Mouse (Mus musculus) left cerebral cortex, adult 18-20 months (tissue): ENCODE data around the gene Fkbp5. TPM values are rescaled to one million over a fixed set of nuclear protein-coding genes. Genes with fewer than 3 reads are reported as not detected.

Experiments
- DNase-seq, 2 experiments: peaks; one replicate each; pipeline ENCODE4 v3.0.0; 2021 to 2022; ENCODE audit warnings: low spot score in 2 of 2, mixed read lengths in 1 of 2
- total RNA-seq, 2 experiments: library from RNA; stranded (reverse); gene quantifications; 2 replicates each; pipeline ENCODE4 v1.2.3; 2021

Gene Fkbp5
- total RNA-seq, 2 experiments from 2014 or later, result 37.8 to 42.8 TPM

DNA sequence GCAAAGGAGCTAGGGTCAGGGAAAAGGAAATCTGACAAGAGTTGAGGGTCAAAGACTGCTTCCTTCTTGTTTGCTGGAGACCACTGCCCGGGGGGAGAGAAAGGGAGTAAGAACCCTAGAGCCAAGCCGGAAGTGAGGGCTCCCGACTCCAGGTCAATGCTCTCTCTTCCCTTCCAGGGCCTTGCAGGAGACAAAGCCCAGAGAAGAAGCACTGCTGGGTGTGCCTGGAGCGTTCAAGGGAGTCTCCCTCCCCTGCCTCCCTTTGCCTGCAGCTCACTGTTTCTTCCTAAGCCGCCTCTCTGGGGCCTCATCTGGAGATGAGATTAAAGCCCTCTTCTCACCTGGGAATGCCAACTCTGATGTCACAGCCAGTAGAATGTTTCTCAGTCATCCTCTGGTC lies 10.4 kb downstream of the Fkbp5 start:
- DNase-seq, result no peak

DNA sequence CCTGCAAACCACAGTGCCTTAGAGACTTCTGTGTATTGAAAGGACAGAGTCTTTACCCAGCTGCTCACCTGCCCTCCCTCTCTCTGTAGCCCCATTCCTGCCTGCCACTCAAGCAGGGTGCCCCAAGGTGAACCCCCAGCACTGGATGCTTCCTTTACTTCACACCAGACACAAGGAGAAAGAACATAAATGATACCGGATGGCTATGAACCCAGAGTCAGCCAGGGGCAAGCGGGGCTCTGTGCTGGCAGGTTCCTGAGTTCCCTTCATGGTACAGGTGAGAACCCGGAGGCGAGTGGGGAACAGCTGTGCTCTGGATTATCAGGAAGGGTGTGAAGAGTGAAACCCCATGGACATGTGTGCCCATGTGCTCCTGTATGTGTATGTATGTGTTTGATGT lies 11.7 kb downstream of the Fkbp5 start:
- no peak for DNase-seq

DNA sequence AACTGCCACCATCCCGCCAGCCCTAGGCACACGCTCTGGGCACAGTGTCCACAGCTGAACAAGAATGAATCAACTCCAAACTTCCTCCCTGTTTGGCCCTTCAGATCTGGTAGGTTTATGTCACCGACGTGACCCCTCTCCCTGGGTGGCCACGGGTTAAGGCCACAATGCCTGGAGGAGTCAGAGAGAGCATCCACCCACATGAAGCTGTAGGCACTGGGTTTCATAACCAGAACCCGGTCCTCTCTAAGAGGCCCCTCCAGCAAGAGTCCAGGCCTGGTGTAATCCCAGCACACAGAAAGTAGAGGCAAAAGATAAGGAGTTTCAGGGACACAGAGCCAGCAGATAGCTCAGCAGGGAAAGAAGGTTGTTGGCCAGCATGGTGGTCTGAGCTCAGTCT lies 13.1 kb downstream of the Fkbp5 start:
- DNase-seq, result no peak

DNA sequence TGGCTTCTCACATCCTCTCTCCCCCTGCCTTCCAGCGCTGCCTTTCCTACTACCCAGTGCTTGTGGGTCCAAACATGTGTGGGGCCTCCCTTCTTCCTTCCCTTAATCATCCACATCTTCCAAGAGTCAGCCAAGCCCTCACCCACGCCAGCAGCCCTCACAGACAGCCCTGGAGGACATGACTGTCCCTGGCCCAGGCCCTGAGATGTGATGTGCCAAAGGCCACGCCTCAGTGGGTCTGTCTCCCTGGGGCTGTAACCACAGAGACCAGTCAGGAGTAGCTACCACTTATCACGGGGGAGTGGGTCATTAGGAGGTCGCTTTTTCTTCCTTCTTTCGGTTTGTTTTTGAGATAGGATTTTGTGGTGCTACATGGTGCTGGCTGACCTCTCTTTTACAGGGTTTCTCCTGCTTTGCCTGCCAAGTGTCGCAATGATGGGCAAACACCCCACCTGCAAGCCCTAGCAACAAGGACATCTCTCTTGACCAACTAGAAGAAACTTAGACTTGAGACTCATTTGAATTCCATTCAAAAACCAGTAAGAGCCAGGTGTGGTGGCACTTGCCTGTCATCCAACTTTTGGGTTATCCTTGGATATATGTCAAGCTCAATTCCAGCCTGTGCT lies 15.0 kb downstream of the Fkbp5 start:
- no peak for DNase-seq

DNA sequence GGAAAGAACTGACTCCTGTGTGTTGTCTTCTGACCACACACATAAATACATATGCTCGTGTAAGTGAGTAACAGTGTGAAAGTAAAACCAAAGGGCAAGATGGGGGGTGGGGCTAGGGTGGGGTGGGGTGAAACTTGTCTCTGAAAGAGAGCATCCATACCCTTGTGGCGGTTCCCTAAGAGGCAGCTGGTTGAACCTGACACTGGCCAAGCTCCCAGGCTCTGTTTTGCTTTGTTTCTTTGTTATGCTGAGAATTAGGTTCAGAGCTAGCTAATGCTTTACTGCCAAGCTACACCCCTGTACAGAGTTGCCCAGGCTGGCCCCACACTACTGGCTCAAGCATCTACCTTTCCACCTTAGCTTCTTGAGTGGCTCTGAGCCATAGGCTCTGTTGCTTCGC lies 16.9 kb downstream of the Fkbp5 start:
- DNase-seq, result no peak

DNA sequence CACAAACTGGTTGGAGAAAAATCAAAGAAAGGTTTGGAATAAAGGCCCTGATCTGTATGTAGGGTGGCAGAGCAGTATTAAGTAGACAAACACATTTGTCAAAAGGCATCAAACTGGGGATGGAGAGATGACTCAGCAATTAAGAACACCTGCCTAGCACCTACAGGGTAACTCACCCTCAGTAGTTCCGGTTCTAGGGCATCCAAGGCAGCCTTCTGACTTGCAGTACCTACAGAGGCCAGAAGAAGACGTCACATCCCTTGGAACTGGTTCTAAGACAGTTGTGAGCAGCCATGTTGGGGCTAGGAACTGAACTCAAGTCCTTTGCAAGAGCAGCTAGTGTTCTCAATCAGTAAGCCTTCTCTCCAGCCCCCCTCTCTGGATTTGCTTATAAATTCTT lies 18.1 kb downstream of the Fkbp5 start:
- no peak for DNase-seq

DNA sequence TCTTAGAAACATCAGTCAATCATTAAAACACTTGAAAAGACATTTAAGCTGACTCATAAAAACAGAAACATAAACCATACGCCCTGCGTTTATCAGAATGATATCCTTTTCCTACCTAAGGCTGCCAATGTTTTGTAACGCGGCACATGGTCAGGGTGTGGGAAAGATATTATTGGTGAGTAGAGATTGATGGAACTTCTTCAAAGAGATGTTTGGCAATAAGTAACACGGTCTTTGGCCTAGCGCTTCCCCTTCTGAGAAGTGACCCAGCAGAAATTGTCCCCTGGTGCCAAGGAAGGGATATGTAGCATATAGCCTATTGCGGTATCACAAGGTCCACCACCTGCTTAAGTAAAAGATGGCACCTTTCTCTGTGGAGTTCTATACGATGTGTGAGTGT lies 21.5 kb downstream of the Fkbp5 start:
- DNase-seq, result no peak

DNA sequence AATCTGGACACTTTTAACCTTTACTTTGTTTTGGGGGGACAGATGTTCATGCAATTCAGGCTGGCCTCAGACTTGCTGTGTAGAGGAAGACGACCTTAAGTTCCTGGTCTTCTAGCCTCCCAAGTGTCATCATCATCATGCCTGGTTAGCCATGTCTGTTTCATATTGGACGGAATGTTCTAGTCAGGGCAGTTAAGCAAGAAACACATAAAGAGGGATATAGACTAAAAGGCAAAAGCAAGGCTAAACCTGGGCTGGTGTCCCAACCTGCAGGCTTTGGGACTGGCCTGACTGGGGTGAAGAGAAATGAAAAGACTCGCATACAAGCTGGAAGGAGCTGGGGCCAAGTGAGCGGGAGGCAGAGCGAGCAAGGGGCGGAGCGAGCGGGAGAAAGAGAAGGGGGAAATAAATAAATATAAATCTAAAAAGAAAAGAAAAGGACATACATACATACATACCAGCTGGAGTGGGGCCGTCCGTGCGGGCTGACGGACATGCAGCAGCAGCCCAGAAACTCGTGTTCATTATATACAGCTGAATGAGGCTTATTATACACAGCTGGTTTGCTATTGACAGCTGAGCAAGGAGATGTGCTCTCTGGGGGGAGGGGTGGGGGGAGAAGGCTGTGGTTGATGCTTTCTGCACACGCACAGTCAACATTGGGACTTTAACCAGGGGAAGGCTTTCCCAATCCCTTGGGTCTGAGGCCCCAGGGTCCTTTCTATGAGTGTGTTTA lies 26.1 kb downstream of the Fkbp5 start:
- no peak for DNase-seq

DNA sequence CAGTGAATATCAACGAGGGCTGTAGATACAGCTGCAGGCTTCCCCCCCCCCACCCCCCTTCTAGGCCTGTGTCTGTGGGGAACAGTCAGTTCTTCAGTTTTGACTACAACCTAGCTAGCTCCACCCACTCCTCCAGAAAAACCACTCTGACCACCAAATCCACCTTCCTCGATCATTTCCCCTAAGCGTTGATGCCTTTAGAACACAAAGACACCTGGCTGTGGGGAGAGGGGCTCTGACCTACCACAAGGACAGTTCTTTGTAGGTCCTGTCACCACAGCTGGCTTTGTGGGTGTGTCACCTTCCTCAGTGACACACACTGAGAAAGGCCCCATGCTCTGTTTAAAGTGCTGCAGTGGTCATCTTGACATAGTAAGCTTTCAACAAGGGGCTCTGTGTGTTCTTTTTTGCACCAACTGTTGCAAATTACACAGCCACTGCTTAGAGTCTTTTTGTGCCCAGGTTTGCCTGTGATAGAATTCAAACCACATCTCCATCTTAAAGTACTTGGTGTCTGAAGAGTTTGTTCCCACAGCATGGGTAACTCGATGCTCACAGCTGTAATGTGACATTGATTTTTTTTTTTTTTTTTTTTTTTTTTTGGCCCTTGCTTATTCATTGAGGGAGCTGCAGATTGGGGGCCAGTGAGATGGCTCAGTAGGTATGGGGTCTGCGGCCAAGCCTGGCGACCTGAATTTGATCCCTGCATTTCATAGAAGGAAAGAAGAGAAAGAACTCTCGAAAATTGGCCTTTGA lies 28.9 kb downstream of the Fkbp5 start:
- DNase-seq, result no peak

DNA sequence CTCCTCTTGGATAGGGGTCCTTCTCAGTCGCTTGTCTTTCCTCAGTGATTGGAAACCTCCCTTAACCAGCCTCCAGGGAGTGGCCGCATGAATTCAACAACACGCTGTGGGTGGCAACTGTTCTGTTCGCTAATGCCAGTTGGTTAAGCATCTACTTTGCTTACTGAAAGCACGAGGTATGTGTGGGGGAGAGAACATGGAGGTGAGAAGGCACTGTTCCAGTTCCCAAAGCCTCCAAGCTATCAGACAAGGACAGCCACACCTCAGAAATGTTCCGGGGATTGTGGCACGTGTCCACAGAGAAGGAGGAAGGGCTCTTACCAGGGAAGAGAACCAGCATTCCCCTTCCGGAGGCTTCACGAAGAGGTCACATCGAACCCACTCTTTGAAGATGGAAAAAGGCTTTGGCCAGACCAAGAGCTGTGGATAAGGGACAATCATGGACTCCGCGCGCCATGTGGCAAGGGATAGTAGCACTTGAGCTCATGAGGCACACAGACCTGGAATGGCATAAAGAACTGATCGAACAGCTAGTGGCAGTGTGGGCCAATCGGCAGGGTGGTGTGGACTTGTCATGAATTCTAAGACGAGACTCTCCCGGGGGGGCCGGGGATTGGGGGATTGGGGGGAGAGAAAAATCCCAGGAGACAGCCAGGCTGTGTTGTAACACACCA lies 29.6 kb downstream of the Fkbp5 start:
- peak in 1 of 2 experiments; percentile 5 for DNase-seq

DNA sequence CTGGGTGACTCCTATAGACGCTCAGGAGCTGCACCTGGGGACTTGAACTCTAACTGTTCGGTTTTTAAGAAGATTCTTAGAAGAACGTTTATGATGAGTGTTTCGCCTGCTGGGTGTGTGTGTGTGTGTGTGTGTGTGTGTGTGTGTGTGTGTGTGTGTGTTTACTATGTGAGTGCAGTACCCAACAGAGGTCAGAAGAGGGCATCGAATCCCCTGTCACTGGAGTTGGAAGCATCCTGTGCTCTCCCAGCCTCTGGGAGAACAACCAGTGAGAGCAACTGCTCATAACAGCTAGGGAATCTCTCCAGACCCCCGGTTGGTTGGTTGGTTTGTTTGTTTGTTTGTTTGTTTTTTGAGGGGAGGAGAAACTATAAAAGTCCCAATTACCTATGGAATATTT lies 30.6 kb downstream of the Fkbp5 start:
- no peak for DNase-seq

DNA sequence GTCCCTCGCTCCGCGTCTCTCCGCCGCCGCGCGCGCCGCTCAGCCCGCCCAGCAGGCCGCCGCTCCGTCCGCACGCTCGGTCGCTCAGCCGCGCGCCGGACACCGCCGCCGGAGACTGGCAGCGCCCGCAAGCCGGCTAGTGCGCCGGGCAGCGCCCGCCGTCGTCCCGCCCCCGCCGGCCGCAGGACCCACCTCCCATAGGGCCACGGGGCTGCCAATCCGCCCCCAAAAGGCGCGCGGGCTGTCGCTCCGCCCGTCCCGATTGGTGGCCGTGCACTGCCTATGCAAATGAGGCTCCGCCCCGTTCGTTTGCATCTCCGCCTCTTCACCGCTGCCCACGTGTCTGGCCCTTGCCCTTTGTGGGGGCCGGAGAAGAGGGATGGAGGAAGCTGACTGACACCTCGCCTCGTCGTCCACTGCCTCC lies 31.3 kb downstream of the Fkbp5 start:
- peak; percentile 95 to 96 for DNase-seq

DNA sequence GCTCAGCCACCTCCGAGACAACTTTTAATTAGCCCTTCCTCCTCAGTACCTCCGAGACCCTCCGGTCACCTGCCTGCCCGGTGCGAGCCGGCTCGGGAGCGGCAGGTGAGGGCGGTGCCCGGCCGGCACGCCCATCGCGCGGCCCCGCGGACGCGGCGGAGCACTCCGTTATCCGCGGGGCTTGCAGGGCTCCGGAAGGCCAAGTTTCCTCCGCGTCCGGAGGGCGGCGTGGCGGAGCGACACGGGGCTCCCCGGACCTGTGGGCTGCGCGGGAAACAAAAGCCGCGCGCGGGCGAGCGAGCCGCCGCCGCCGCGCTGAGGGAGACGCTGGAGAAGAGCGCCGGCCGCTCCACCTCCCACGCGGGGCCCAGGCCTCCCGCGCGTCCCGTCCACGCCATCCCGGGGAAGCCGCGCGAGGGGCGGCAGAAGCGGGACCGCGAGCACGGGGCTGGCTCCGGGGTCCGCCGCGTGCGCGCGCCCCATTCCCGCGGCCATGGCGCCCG lies 31.8 kb downstream of the Fkbp5 start:
- DNase-seq, result peak in 1 of 2 experiments; percentile 22

DNA sequence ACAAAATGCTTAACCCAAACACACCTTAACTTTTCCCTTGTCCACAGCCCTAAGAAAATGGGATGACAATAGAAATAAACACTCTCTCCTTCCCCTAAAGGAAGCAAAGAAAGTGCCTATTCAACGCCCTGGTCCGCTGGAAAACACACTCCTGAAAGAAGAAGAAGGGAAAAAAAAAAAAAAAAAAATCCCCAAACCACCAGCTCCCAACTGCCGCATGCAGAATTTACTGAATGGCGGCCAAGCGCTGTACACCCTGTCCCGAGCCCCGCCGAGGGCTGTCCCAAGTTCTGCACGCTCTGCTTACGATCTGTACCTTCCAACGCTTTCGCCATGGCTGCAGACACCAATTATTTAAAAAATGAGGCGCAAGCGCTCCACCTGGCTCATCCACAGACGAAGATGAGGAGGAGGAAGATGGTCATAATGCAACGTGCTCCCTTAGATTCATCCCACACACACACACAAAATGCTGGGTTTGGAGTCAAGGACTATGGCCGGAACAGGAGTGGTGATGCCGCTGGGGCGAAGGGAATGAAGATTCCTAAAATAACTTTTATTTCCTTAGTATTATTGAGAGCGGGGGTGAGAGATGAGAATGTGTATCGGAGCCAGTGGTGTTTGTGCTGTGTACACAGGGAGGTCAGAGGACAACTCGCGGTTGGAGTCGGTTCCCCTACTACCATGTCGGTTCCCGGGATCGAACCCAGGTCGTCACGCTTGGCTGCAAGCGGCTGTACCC lies 32.5 kb downstream of the Fkbp5 start:
- peak; percentile 16 to 26 for DNase-seq

DNA sequence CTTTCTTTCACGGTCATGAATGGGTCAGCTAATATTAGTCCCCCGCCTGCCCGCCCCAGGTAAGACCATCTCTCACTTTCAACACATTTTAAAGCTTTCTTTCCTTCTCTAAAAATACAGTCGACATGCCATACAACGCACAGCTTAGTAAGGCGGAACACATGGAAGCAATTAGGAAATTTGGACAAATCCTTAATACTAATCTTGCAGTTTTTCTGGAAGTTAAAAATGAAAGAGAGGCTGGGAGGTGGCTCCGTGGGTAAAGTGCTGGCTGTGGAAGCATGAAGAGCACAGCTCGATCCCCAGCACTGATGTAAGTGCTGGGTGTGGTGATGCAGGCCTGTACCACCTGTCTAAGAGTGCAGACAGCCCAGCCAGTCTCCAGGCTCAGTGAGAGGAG lies 39.9 kb downstream of the Fkbp5 start:
- no peak for DNase-seq

DNA sequence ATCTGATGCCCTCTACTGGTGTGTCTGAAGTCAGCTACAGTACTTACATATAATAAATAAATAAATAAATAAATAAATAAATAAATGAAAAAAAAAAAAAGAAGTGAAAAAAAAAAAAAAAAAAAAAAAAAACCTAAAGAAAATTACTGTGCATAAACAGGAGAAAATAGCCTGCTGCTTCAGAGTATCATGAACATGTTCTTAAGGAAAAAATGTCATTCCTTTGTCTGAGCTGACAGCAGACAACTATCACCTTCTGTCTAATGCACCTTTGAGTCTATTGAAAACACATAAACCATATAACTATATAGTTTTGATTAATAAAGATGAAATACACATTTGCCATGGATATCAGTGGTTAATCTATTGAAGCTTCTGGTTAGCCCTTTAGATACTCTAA lies 40.9 kb downstream of the Fkbp5 start:
- no peak for DNase-seq

DNA sequence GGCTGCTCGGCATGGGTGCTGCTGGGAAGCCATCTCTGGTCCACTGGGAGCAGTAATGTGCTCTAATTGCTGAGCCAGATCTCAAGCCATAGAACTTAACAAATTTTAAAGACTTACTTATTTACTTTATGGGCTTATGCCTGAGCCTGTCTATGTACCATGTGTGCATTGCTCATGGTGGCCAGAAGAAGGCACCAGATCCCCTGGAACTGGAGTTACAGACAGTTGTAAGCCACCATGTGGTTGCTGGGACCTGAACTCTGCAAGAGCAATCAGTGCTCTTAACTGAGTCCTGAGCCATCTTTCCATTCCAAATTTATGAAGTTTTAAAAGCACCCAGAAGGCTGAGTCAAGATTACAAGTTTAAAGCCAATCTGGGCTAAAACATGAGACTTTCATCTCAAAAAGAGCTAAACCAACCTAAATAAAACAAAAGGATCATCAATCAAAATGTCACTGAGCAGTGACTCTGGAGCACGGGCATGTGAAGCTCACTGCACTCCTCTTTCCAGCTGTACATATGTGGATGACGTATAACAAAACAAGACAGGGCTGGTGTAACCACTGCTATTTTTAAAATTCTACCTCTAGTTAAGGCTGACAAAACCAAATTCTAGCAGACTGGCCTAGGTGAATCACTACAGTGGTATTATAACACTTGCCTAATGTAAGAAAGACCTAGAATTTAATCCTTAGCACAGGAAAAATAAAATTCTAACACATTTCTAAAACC lies 41.6 kb downstream of the Fkbp5 start:
- DNase-seq, result no peak

DNA sequence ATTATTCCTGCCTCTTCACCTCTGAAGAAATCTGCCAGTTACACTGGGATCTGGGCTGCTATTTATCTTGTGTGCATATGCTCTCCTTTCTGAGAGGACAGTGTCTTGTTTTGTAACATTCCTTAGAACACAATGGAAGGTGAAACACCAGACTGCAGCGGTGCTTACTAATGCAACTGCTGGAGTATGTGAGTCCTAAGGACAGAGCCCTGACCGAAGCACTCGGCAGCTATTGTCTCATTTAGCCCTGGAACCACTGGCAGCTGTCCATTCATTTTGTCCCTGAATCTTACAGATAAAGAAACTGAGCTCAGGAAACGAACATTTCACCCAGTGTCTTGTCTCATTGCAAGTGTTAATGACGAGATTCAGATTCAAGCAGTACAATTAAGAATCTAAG lies 44.6 kb downstream of the Fkbp5 start:
- DNase-seq, result no peak

DNA sequence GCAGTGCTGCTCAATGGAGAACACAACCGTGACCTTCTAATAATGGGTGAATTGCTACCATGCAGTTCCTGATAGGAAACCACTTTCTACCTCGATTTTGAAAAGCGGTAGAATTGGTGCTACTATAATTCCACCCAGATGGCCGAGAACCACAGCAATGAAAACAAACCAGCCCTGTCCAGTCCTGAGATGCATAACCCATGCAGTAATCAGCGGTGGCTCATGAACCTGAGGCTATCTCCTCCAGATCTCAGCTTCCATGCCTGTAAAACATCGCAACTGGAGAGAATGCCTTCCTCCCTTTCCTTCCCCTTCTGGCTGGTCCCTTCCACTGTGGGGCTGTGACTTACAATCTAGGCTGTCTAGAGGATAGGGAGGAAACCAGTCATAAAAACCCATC lies 46.5 kb downstream of the Fkbp5 start:
- no peak for DNase-seq

DNA sequence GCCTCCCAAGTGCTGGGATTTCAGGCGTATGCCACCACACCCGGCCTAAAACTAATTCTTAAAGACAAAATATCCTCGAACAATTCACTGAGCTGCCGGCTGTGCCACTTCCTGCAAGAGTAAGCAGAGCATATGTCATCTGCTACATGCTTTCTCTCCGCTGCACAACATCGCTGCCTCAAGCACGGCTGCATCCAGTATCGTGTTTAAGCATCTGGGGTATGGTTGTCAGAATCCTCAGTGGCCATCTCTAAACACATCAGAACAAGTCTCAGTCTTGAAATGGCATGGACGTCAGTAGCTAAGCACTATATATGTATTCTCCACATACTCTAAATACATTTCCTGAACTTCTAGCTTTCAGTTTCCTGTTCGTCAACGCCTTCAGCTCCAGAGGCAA lies 49.6 kb downstream of the Fkbp5 start:
- DNase-seq, result no peak
